Mouse (Mus musculus): ENCODE measurements around the gene Itsn1.

- TF ChIP-seq CTCF (IDR thresholded peaks at IDR 0.05; ENCODE audit: insufficient read depth, low read length) (no peak), POLR2A (IDR thresholded peaks at IDR 0.05; ENCODE audit: borderline replicate concordance, extremely low read depth, low read depth, low read length) (no peak)
Observed at GRCm38 (mm10) chr16:91765121-91765815, 36.2 kb downstream of the Itsn1 start.
